Mouse (Mus musculus): ENCODE data around the gene Slc27a4. TPM values are rescaled to one million over a fixed set of nuclear protein-coding genes. Genes with fewer than 3 reads are reported as not detected.

The Slc27a4 gene
- polyA plus RNA-seq, 1 experiment from 2014 or later = 6.7 TPM

DNA sequence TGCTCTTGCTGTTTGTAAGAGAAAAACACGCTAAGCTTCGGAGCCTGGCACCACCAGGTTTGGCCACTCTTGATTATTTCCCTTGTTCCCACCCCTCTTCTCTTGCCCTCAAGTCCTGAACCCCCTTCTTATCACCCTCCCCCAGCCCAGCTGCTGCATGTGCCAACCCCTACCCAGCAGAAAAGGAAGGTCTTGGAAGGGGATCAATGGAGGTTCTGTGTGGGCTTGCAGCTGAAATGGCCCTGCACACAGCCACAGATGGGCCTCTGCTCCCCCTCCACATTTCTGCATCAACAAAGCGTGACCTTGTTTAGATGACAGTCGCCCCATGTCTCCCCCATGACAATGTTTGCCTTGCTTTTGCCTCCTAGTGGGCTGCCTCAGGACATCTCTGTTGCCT is 28.7 kb downstream of the Slc27a4 start:
- H3K27me3 ChIP-seq (ENCODE audit: control insufficient read depth, insufficient read depth, low read length) = no peaks in the 10 kb centered on the region
- WGBS (ENCODE audit: insufficient replicate concordance) = 85% methylated on average over 4 of the region's 4 CpGs

DNA sequence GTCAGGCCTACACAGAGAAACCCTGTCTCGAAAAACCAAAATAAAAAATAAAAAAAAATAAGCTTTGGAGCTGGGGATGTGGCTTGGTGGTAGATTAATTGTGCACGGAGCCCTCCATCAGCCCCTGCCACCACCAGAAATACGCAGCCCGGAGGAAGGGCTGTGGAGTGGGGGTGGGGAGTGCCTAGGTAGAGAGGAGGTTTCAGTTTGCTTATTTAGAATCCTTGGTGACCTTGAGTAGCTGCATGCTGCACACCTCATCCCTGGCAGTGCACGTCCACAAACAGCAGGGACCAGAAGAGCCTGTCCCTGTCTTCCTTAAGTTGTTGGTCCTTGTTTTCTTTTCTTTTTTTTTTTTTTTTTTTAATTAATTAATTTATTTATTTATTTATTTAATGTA is 31.4 kb downstream of the Slc27a4 start:
- Histone ChIP-seq H3K27me3 (ENCODE audit: control insufficient read depth, insufficient read depth, low read length) (no peaks in the 10 kb centered on the region), H3K27ac (ENCODE audit: low read depth, low read length) (no peak overlapping the region), H3K4me2 (no peak overlapping the region), H3K9me3 (replicated peaks; ENCODE audit: control insufficient read depth, low read length) (no peaks in the 10 kb centered on the region), H3K36me3 (ENCODE audit: control insufficient read depth, insufficient read depth, low read length) (peaks cover 15% of the 10 kb centered on the region), H3K4me3 (ENCODE audit: low read depth, low read length) (no peak overlapping the region), H3K9ac (ENCODE audit: low read depth, low read length) (no peak overlapping the region), H3K4me1 (ENCODE audit: control insufficient read depth, insufficient read depth, low read length) (no peaks in the 10 kb centered on the region)
- no peak for ATAC-seq (replicated peaks; ENCODE audit: insufficient number of reproducible peaks, low FRiP score, low TSS enrichment)
- WGBS (ENCODE audit: insufficient replicate concordance) = 93% methylated on average over 5 of the region's 5 CpGs

More for the DNA sequence above, 28.7 kb downstream of the Slc27a4 start:
- ATAC-seq (replicated peaks; ENCODE audit: insufficient number of reproducible peaks, low FRiP score, low TSS enrichment) = no peak
- H3K4me3 ChIP-seq (ENCODE audit: low read depth, low read length) = no peak overlapping the region
- no peak overlapping the region for H3K9ac ChIP-seq (ENCODE audit: low read depth, low read length)
- H3K9me3 ChIP-seq (replicated peaks; ENCODE audit: control insufficient read depth, low read length) = no peaks in the 10 kb centered on the region
- H3K4me1 ChIP-seq (ENCODE audit: control insufficient read depth, insufficient read depth, low read length) = 0 out of 2 replicates have a peak, but pooled peaks cover 8% of the 10 kb centered on the region
- H3K27ac ChIP-seq (ENCODE audit: low read depth, low read length) = no peak overlapping the region
- no peak overlapping the region for H3K4me2 ChIP-seq
- peaks cover 12% of the 10 kb centered on the region; the same call in 1 of the 2 replicates for H3K36me3 ChIP-seq (ENCODE audit: control insufficient read depth, insufficient read depth, low read length)

DNA sequence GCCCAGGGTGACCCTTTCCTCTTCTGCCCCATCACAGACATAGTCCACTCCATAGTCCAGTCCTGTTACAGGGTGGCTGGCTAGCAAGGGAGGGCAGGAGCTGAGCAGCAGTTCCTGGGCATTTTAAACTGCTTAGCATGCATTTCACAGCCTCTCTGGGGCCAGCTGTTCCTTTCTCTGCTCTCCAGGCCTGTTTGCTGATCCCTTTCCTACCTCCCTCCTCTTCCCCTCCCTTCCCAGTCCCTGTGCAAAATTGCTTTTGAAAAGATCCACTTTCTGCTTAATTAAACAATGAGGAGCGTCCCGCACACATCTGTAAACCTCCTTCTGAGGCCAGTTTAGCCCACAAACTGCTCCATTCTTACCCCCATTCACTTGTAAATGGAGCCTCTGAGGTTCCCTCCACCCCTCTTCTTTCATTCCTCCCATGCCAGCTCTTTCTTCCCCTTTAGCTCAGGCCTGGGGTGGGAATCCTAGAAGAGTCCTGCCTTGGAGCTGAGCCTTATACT is 33.0 kb downstream of the Slc27a4 start:
- Histone ChIP-seq H3K4me2 (no peak overlapping the region), H3K4me1 (ENCODE audit: control insufficient read depth, insufficient read depth, low read length) (no peaks in the 10 kb centered on the region), H3K9me3 (replicated peaks; ENCODE audit: control insufficient read depth, low read length) (no peaks in the 10 kb centered on the region), H3K4me3 (ENCODE audit: low read depth, low read length) (no peak overlapping the region), H3K27me3 (ENCODE audit: control insufficient read depth, insufficient read depth, low read length) (no peaks in the 10 kb centered on the region), H3K36me3 (ENCODE audit: control insufficient read depth, insufficient read depth, low read length) (peaks cover 18% of the 10 kb centered on the region), H3K27ac (ENCODE audit: low read depth, low read length) (no peak overlapping the region), H3K9ac (ENCODE audit: low read depth, low read length) (no peak overlapping the region)
- ATAC-seq (replicated peaks; ENCODE audit: insufficient number of reproducible peaks, low FRiP score, low TSS enrichment) = no peak
- 71% methylated on average over 2 of the region's 2 CpGs for WGBS (ENCODE audit: insufficient replicate concordance)

DNA sequence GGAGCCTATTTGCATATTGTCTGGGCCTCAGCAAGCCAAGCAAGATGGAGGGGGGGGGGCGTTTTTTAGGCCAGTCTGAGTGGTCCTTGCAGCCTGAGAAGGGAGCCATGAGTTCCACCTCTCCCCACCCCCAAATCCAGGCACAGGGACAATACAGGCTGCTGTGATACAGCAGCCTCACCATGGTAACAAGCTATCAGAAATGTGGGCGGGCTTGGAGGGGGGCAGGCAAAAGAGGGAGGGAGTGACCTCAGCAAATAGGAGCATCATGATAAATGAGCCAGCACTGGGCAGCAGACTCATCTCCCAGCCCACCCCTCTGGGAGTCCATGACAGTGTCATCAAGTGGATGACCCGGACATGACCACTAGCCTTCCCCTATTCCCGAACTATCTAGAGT is 37.0 kb downstream of the Slc27a4 start:
- Histone ChIP-seq H3K9me3 (replicated peaks; ENCODE audit: control insufficient read depth, low read length) (no peaks in the 10 kb centered on the region), H3K4me2 (no peak overlapping the region), H3K4me3 (ENCODE audit: low read depth, low read length) (no peak overlapping the region), H3K4me1 (ENCODE audit: control insufficient read depth, insufficient read depth, low read length) (no peaks in the 10 kb centered on the region), H3K36me3 (ENCODE audit: control insufficient read depth, insufficient read depth, low read length) (peaks cover 23% of the 10 kb centered on the region), H3K27me3 (ENCODE audit: control insufficient read depth, insufficient read depth, low read length) (peaks cover 19% of the 10 kb centered on the region), H3K9ac (ENCODE audit: low read depth, low read length) (no peak overlapping the region), H3K27ac (ENCODE audit: low read depth, low read length) (no peak overlapping the region)
- 37% methylated on average over 4 of the region's 4 CpGs for WGBS (ENCODE audit: insufficient replicate concordance)
- no peak for ATAC-seq (replicated peaks; ENCODE audit: insufficient number of reproducible peaks, low FRiP score, low TSS enrichment)

DNA sequence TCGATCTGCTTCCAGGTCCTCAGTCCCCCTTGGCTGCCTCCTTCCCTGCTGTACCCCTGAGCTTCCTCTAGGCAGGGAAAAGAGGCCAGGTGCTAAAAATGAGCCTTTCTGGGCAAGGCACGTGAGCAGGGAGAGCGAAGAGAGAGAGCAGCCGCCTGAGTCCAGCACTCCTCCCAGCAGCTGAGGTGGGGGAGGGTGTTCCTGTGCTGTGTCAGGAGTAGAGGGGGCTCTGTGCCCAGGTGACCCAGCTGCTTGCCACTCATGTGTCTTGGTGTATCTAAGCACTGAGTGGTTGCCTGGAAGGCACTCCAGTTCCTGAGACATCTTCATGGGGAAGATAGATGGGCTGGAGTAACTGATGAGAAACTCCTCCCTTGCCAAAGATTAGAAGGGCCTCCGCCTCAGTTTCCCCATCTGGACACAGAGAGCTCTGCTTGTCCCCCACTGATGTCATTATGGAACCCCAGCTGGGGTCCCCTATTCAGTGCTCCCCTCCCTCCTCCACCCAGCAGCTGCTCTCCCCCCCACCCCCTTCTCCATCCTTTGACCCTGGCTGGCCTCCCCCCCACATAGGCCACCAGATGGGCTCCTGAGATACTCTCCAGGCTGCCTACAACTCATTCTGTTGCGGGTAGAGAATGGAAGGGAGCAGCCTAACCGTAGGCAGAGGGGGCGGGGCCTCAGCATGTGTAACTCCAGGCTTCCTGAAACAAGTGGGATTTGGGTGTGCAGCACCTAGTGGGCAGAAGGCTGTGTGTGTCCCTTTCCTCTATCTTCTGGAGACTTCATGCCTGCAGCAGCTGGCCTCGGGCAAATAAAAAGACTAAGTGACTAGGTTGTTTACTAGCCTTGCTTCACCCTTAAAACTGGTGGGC is 41.0 kb downstream of the Slc27a4 start:
- peaks cover 10% of the 10 kb centered on the region for H3K4me1 ChIP-seq (ENCODE audit: control insufficient read depth, insufficient read depth, low read length)
- H3K9ac ChIP-seq (ENCODE audit: low read depth, low read length) = no peak overlapping the region
- no peak overlapping the region for H3K4me2 ChIP-seq
- no peak for ATAC-seq (replicated peaks; ENCODE audit: insufficient number of reproducible peaks, low FRiP score, low TSS enrichment)
- H3K4me3 ChIP-seq (ENCODE audit: low read depth, low read length) = no peak overlapping the region
- WGBS (ENCODE audit: insufficient replicate concordance) = 73% methylated on average over 9 of the region's 9 CpGs
- H3K36me3 ChIP-seq (ENCODE audit: control insufficient read depth, insufficient read depth, low read length) = peaks cover 15% of the 10 kb centered on the region
- peaks cover 55% of the 10 kb centered on the region for H3K27me3 ChIP-seq (ENCODE audit: control insufficient read depth, insufficient read depth, low read length)
- H3K9me3 ChIP-seq (replicated peaks; ENCODE audit: control insufficient read depth, low read length) = no peaks in the 10 kb centered on the region
- H3K27ac ChIP-seq (ENCODE audit: low read depth, low read length) = no peak overlapping the region

DNA sequence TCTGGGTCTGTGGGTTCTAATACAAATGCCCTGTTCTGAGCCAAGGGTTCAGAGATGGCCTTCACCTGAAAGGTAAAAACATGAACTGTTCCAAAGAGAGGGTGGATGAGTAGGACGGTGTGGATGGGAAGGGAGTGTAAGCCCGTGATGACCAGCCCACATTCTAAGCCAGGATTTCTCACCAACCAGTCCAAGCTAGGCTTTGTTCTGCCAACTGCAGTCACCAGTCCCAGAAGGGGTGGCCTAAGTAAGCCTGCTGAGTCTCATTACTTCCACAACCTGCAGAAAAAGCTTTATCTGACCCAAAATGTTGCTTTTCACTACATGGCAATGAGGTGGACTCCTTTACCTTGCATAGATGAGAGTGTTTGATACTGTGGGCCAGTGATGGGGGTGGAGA is 41.7 kb downstream of the Slc27a4 start:
- Histone ChIP-seq H3K9me3 (replicated peaks; ENCODE audit: control insufficient read depth, low read length) (no peaks in the 10 kb centered on the region), H3K36me3 (ENCODE audit: control insufficient read depth, insufficient read depth, low read length) (peaks cover 12% of the 10 kb centered on the region), H3K4me1 (ENCODE audit: control insufficient read depth, insufficient read depth, low read length) (peaks cover 10% of the 10 kb centered on the region), H3K9ac (ENCODE audit: low read depth, low read length) (no peak overlapping the region), H3K4me2 (no peak overlapping the region), H3K27me3 (ENCODE audit: control insufficient read depth, insufficient read depth, low read length) (peaks cover 55% of the 10 kb centered on the region), H3K27ac (ENCODE audit: low read depth, low read length) (no peak overlapping the region), H3K4me3 (ENCODE audit: low read depth, low read length) (no peak overlapping the region)
- ATAC-seq (replicated peaks; ENCODE audit: insufficient number of reproducible peaks, low FRiP score, low TSS enrichment) = no peak
- 85% methylated on average over 2 of the region's 2 CpGs for WGBS (ENCODE audit: insufficient replicate concordance)

DNA sequence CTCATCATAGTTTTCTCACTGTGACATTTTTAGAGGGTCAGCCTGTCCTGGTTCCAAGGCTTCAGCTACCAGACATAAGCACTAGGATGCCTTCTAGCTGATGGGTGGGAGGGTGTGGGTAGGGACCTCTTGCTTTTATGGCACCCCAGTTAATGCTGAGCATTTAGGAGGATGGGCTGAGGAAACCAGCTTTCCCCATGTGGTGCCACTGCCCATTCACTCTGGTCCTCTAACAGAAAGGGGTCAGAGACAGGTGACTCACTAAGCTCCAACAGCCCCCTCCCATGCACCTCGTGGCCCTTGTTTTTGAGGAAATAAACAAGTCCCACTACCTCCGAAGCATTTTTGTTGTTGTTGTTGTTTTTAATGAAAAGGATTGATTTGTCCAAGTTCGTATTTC is 42.2 kb downstream of the Slc27a4 start:
- Histone ChIP-seq H3K4me2 (no peak overlapping the region), H3K36me3 (ENCODE audit: control insufficient read depth, insufficient read depth, low read length) (peaks cover 12% of the 10 kb centered on the region), H3K9me3 (replicated peaks; ENCODE audit: control insufficient read depth, low read length) (no peaks in the 10 kb centered on the region), H3K27me3 (ENCODE audit: control insufficient read depth, insufficient read depth, low read length) (peaks cover 55% of the 10 kb centered on the region), H3K4me3 (ENCODE audit: low read depth, low read length) (no peak overlapping the region), H3K27ac (ENCODE audit: low read depth, low read length) (no peak overlapping the region), H3K9ac (ENCODE audit: low read depth, low read length) (no peak overlapping the region), H3K4me1 (ENCODE audit: control insufficient read depth, insufficient read depth, low read length) (peaks cover 10% of the 10 kb centered on the region)
- WGBS (ENCODE audit: insufficient replicate concordance) = 20% methylated on average over 3 of the region's 3 CpGs
- ATAC-seq (replicated peaks; ENCODE audit: insufficient number of reproducible peaks, low FRiP score, low TSS enrichment) = no peak

DNA sequence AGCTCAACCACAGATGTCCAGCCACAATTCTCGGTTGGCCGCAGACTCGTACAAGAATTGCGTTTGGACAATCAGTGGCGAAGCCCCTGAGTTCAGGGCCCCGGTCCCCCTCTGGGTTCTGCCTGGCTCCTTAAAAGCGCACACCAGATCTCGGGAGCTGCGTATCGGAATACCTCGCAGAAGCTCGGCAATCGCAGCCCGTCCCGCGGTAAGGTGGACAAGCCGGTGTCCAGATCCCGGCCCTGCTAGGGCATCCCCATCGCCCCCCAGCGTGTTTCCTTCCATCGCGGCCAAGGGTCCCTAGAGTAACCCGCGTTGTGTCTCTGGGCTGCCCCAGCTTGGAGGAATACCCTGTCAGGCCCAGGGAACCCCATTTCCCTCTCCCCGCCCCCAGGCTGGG is 43.2 kb downstream of the Slc27a4 start:
- ATAC-seq (replicated peaks; ENCODE audit: insufficient number of reproducible peaks, low FRiP score, low TSS enrichment) = no peak
- Histone ChIP-seq H3K4me3 (ENCODE audit: low read depth, low read length) (peak overlapping the region; percentile 37), H3K9ac (ENCODE audit: low read depth, low read length) (peak overlapping the region; percentile 40; the same call in 1 of the 2 replicates), H3K27ac (ENCODE audit: low read depth, low read length) (no peak overlapping the region), H3K36me3 (ENCODE audit: control insufficient read depth, insufficient read depth, low read length) (peaks cover 12% of the 10 kb centered on the region), H3K9me3 (replicated peaks; ENCODE audit: control insufficient read depth, low read length) (no peaks in the 10 kb centered on the region), H3K4me1 (ENCODE audit: control insufficient read depth, insufficient read depth, low read length) (peaks cover 10% of the 10 kb centered on the region), H3K27me3 (ENCODE audit: control insufficient read depth, insufficient read depth, low read length) (peaks cover 58% of the 10 kb centered on the region), H3K4me2 (peak overlapping the region; percentile 59)
- 6% methylated on average over 25 of the region's 25 CpGs for WGBS (ENCODE audit: insufficient replicate concordance)
